Mouse (Mus musculus) T-helper 1 cell (primary cell): ENCODE measurements around the gene Far2.

Experiments
- in situ Hi-C: fragments of 300-600 bp; cut with MboI, MseI; formaldehyde crosslinking; loops from one replicate; pipeline ENCODE4 v1.15.1; 2025; ENCODE audit warnings: high pct_unique_total_duplicates

Gene Far2

GRCm38 (mm10) chr6:148046881-148047649 lies at the start of gene Far2:
TSS of gene Far2 (plus strand) at chr6:148047259.
- in situ Hi-C loops = no loop called here

GRCm38 (mm10) chr6:148000483-148000882 lies 46.6 kb upstream of the Far2 start:
- in situ Hi-C loops = no loop called here

- in situ Hi-C loops = no loop called here
Observed at GRCm38 (mm10) chr6:148001071-148001470, 46.0 kb upstream of the Far2 start.

- in situ Hi-C loops = no loop called here
Observed at GRCm38 (mm10) chr6:148006118-148006837, 40.8 kb upstream of the Far2 start.

- in situ Hi-C loops = no loop called here
Observed at GRCm38 (mm10) chr6:148040759-148041158, 6.3 kb upstream of the Far2 start.

- in situ Hi-C loops = no loop called here
Observed at GRCm38 (mm10) chr6:148047650-148047988, 560 bp downstream of the Far2 start.

- in situ Hi-C loops = no loop called here
Observed at GRCm38 (mm10) chr6:148063131-148063530, 16.1 kb downstream of the Far2 start.

- in situ Hi-C loops = no loop called here
Observed at GRCm38 (mm10) chr6:148066267-148066666, 19.2 kb downstream of the Far2 start.

GRCm38 (mm10) chr6:148068786-148069185 lies 21.7 kb downstream of the Far2 start:
- in situ Hi-C loops = no loop called here

- in situ Hi-C loops = no loop called here
Observed at GRCm38 (mm10) chr6:148073599-148073998, 26.5 kb downstream of the Far2 start.

- in situ Hi-C loops = no loop called here
Observed at GRCm38 (mm10) chr6:148074211-148074864, 27.3 kb downstream of the Far2 start.

GRCm38 (mm10) chr6:148083864-148084263 lies 36.8 kb downstream of the Far2 start:
- in situ Hi-C loops = no loop called here

GRCm38 (mm10) chr6:148084403-148084802 lies 37.3 kb downstream of the Far2 start:
- in situ Hi-C loops = no loop called here

GRCm38 (mm10) chr6:148097039-148097438 lies 50.0 kb downstream of the Far2 start:
- in situ Hi-C loops = no loop called here

GRCm38 (mm10) chr6:148101977-148102376 lies 54.9 kb downstream of the Far2 start:
- in situ Hi-C loops = loop anchor here (10.0 kb wide), 1 partner anchor 317 kb away; no protein-coding TSS in a partner anchor

- in situ Hi-C loops = loop anchor here (10.0 kb wide), 1 partner anchor 318 kb away; no protein-coding TSS in a partner anchor
Observed at GRCm38 (mm10) chr6:148102434-148102833, 55.4 kb downstream of the Far2 start.

- in situ Hi-C loops = loop anchor here (10.0 kb wide), 1 partner anchor 319 kb away; no protein-coding TSS in a partner anchor
Observed at GRCm38 (mm10) chr6:148104212-148104611, 57.2 kb downstream of the Far2 start.

GRCm38 (mm10) chr6:148105722-148106268 lies 58.7 kb downstream of the Far2 start:
- in situ Hi-C loops = loop anchor here (10.0 kb wide), 1 partner anchor 321 kb away; no protein-coding TSS in a partner anchor

GRCm38 (mm10) chr6:148108741-148109472 lies 61.8 kb downstream of the Far2 start:
- in situ Hi-C loops = loop anchor here (10.0 kb wide), 1 partner anchor 324 kb away; no protein-coding TSS in a partner anchor

- in situ Hi-C loops = no loop called here
Observed at GRCm38 (mm10) chr6:148110996-148111633, 64.1 kb downstream of the Far2 start.

GRCm38 (mm10) chr6:148116371-148116770 lies 69.3 kb downstream of the Far2 start:
- in situ Hi-C loops = no loop called here
